Mouse (Mus musculus): ENCODE measurements around the gene Iqcf5.

DNA sequence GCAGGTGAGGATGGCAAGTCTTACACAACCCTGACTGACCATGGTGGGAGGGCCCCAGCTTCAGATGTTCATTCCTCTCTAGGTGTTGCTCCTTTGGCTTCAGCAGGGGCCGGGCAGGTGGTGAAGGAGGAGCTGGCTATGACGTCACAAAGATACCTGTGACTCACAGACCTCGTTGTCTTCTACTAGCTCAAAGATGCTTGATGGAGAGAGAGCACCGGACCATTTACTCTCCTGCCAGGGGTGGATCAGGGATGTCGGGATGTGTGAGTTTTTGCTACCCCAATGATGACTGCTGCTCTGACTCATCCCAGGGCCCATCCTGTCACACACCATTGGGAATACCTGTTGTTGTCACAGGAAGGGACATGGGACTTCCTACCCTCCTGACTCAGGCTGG lies 47.2 kb downstream of the Iqcf5 start, which contains the start of gene Iqcf3:
- TF ChIP-seq CTCF (IDR thresholded peaks at IDR 0.05; ENCODE audit: control insufficient read depth, insufficient read depth, insufficient read length) (no peak), MYOG (IDR thresholded peaks at IDR 0.05; ENCODE audit: control insufficient read depth, extremely low read depth, insufficient read length) (no peak), MAX (IDR thresholded peaks at IDR 0.05) (no peak), FOSL1 (IDR thresholded peaks at IDR 0.05; ENCODE audit: insufficient read depth, low read length, poor library complexity, severe bottlenecking) (no peak), USF1 (IDR thresholded peaks at IDR 0.05; ENCODE audit: low read depth) (no peak), MYOD1 (IDR thresholded peaks at IDR 0.05; ENCODE audit: control insufficient read depth, insufficient read length, low read depth) (no peak), CEBPB (IDR thresholded peaks at IDR 0.05; ENCODE audit: low read depth) (no peak)

Measured in C2C12 (cell line).